Mouse (Mus musculus) CH12.LX (cell line): ENCODE measurements at regions not wholly inside any gene's neighbourhood (a gene's known extent, or its start where the extent isn't known, plus 50 kb on each side); places are given as distances from the start of the nearest gene placed in this dataset.

ENCODE experiments used
- DNase-seq: peaks from one replicate; pipeline ENCODE4 v3.0.0-alpha.2; 2013; ENCODE audit errors: extremely low read depth
- H3K27ac ChIP-seq: 2 replicates; pipeline ENCODE4 v1.5.1; 2012; ENCODE audit warnings: low read depth, mild to moderate bottlenecking, control low read depth, moderate library complexity; ENCODE audit not compliant: insufficient read depth
- H3K27me3 ChIP-seq: replicated peaks from 2 replicates; pipeline ENCODE3; 2012; ENCODE audit warnings: inconsistent platforms
- H3K36me3 ChIP-seq, 2 experiments: replicated peaks in 1 of 2; 2 replicates each; pipeline versions ENCODE3 to v1.6.1; 2012; ENCODE audit warnings: inconsistent platforms in 1 of 2, low read length in 1 of 2, mild to moderate bottlenecking in 1 of 2, mixed read lengths in 1 of 2, moderate library complexity in 1 of 2; ENCODE audit not compliant: control insufficient read depth in 1 of 2, insufficient read depth in 1 of 2
- H3K4me1 ChIP-seq, 2 experiments: 2 replicates each; pipeline ENCODE4 v1.6.1; 2012; ENCODE audit warnings: inconsistent platforms in 1 of 2, moderate library complexity in 1 of 2; ENCODE audit not compliant: insufficient read depth in 2 of 2, control insufficient read depth in 1 of 2
- H3K4me2 ChIP-seq: 2 replicates; pipeline ENCODE4 v1.6.1; 2012; ENCODE audit warnings: low read depth, mild to moderate bottlenecking, control low read depth; ENCODE audit not compliant: poor library complexity, insufficient read depth, severe bottlenecking
- H3K4me3 ChIP-seq, 3 experiments: fragments of 150-350 bp in 1 of 3; sonication (generic) in 1 of 3; replicated peaks in 1 of 3; 2 replicates each; pipeline versions ENCODE3 to v1.5.1; 2011 to 2012; ENCODE audit warnings: low read depth in 2 of 3, low read length in 2 of 3, mild to moderate bottlenecking in 2 of 3, moderate library complexity in 2 of 3, control low read depth in 1 of 3, improper control_type of control experiment in 1 of 3, inconsistent platforms in 1 of 3, mixed read lengths in 1 of 3; ENCODE audit not compliant: poor library complexity in 1 of 3
- H3K79me2 ChIP-seq: replicated peaks from 2 replicates; pipeline ENCODE4 v1.6.1; 2012; ENCODE audit warnings: mild to moderate bottlenecking, moderate library complexity; ENCODE audit not compliant: control insufficient read depth, poor library complexity, insufficient read depth, severe bottlenecking; ENCODE audit errors: extremely low read depth
- H3K9ac ChIP-seq: 2 replicates; pipeline ENCODE4 v1.6.1; 2012; ENCODE audit warnings: low read depth, mild to moderate bottlenecking, control low read depth, moderate library complexity; ENCODE audit not compliant: insufficient read depth
- H3K9me3 ChIP-seq: replicated peaks from 2 replicates; pipeline ENCODE3; 2012; ENCODE audit warnings: low read length, inconsistent platforms, mixed read lengths
- CTCF ChIP-seq, 2 experiments: IDR thresholded peaks in 1 of 2; conservative IDR thresholded peaks in 1 of 2; 2 replicates each; pipeline ENCODE4 v1.5.1; 2011 to 2012; ENCODE audit warnings: low read depth in 2 of 2, low read length in 2 of 2, improper control_type of control experiment in 1 of 2, inconsistent platforms in 1 of 2, mild to moderate bottlenecking in 1 of 2, moderate library complexity in 1 of 2
- E2F4 ChIP-seq: IDR thresholded peaks from 2 replicates; pipeline ENCODE4 v1.6.1; 2011; ENCODE audit warnings: low read depth, low read length, improper control_type of control experiment; ENCODE audit not compliant: insufficient replicate concordance
- GABPA ChIP-seq: IDR thresholded peaks from 2 replicates; pipeline ENCODE4 v1.6.1; 2012; ENCODE audit warnings: low read depth, low read length, improper control_type of control experiment, inconsistent platforms; ENCODE audit not compliant: insufficient replicate concordance
- HCFC1 ChIP-seq: IDR thresholded peaks from 2 replicates; pipeline ENCODE4 v1.6.1; 2012; ENCODE audit warnings: low read depth, mild to moderate bottlenecking, inconsistent platforms, low read length, improper control_type of control experiment
- IRF4 ChIP-seq: IDR thresholded peaks from 2 replicates; pipeline ENCODE4 v1.6.1; 2014; ENCODE audit warnings: low read depth, mild to moderate bottlenecking, inconsistent platforms, low read length, improper control_type of control experiment
- JUND ChIP-seq: conservative IDR thresholded peaks from 2 replicates; pipeline ENCODE4 v1.6.1; 2011; ENCODE audit warnings: low read depth, low read length, improper control_type of control experiment
- MXI1 ChIP-seq: IDR thresholded peaks from 2 replicates; pipeline ENCODE4 v1.6.1; 2011; ENCODE audit warnings: mild to moderate bottlenecking, low read depth, low read length, improper control_type of control experiment
- NELFE ChIP-seq: IDR thresholded peaks from 2 replicates; pipeline ENCODE4 v1.6.1; 2011; ENCODE audit warnings: low read depth, low read length, improper control_type of control experiment
- NRF1 ChIP-seq: IDR thresholded peaks from 2 replicates; pipeline ENCODE4 v1.6.1; 2014; ENCODE audit warnings: low read depth, mild to moderate bottlenecking, inconsistent platforms, low read length, improper control_type of control experiment, moderate library complexity
- PAX5 ChIP-seq: IDR thresholded peaks from 2 replicates; pipeline ENCODE4 v1.6.1; 2012; ENCODE audit warnings: low read length, inconsistent platforms, mixed read lengths
- POLR2A ChIP-seq: IDR thresholded peaks from 2 replicates; pipeline ENCODE4 v1.6.1; 2011; ENCODE audit warnings: low read depth, mild to moderate bottlenecking, improper control_type of control experiment, low read length
- POLR2AphosphoS2 ChIP-seq: IDR thresholded peaks from 2 replicates; pipeline ENCODE4 v1.6.1; 2011; ENCODE audit warnings: low read depth, low read length, improper control_type of control experiment
- RAD21 ChIP-seq: IDR thresholded peaks from 2 replicates; pipeline ENCODE4 v1.6.1; 2011; ENCODE audit warnings: low read depth, mild to moderate bottlenecking, low read length, improper control_type of control experiment, moderate library complexity
- SIN3A ChIP-seq: IDR thresholded peaks from 2 replicates; pipeline ENCODE4 v1.6.1; 2012; ENCODE audit warnings: low read length, improper control_type of control experiment, inconsistent platforms
- TBP ChIP-seq: conservative IDR thresholded peaks from 2 replicates; pipeline ENCODE4 v1.6.1; 2011; ENCODE audit warnings: low read depth, low read length, improper control_type of control experiment
- ZC3H11A ChIP-seq: IDR thresholded peaks from 2 replicates; pipeline ENCODE4 v1.6.1; 2012; ENCODE audit warnings: low read depth, mild to moderate bottlenecking, inconsistent platforms, low read length, improper control_type of control experiment
- ZKSCAN1 ChIP-seq: IDR thresholded peaks from 2 replicates; pipeline ENCODE4 v1.6.1; 2012; ENCODE audit warnings: low read depth, inconsistent platforms, low read length, improper control_type of control experiment, borderline replicate concordance
- ZMIZ1 ChIP-seq: IDR thresholded peaks from 2 replicates; pipeline ENCODE4 v1.6.1; 2012; ENCODE audit warnings: low read depth, mild to moderate bottlenecking, inconsistent platforms, low read length, improper control_type of control experiment
- dilution Hi-C: fragments of 300-500 bp; cut with MboI; formaldehyde crosslinking; loops from 2 replicates; pipeline ENCODE4 v1.14.3; 2020; ENCODE audit warnings: low sequenced_read_pairs; ENCODE audit not compliant: extremely low pct_unique_long_range_greater_than_20kb, extremely low pct_ligation_motif_present
- in situ Hi-C: fragments of 300-500 bp; cut with MboI; formaldehyde crosslinking; loops from 3 replicates; pipeline ENCODE4 v1.14.3; 2019; ENCODE audit warnings: low sequenced_read_pairs, low pct_ligation_motif_present, low pct_unique_long_range_greater_than_20kb, mixed read lengths

- TF ChIP-seq POLR2A (no peak), RAD21 (no peak), JUND (no peak), NRF1 (no peak), E2F4 (no peak), CTCF (conservative IDR thresholded peaks at IDR 0.05 in 1 of 2, IDR thresholded peaks at IDR 0.05 in 1 of 2; ENCODE audit: low read depth in 2 of 2, low read length in 2 of 2) (no peak)
- H3K36me3 ChIP-seq, result no peaks in the 10 kb centered on the region
- H3K27ac ChIP-seq, result no peak overlapping the region
- no peaks in the 10 kb centered on the region for H3K79me2 ChIP-seq
- dilution Hi-C loops, result no loop called here
- no peak for DNase-seq
- in situ Hi-C loops, result no loop called here
- no peak overlapping the region for H3K9ac ChIP-seq
- peaks cover 0 to 11% of the 10 kb centered on the region in 2 experiments; a peak in 2 of 4 replicates for H3K4me1 ChIP-seq
- no peaks in the 10 kb centered on the region for H3K9me3 ChIP-seq
- no peak overlapping the region for H3K4me2 ChIP-seq
- H3K4me3 ChIP-seq, result no peak overlapping the region
- H3K27me3 ChIP-seq, result no peaks in the 10 kb centered on the region
Observed at GRCm38 (mm10) chr8:86170091-86170490, 329.3 kb downstream of the Phkb start.

GRCm38 (mm10) chr8:86164818-86165217, 324.1 kb downstream of the Phkb start:
- Histone ChIP-seq H3K4me3 (no peak overlapping the region), H3K27me3 (no peaks in the 10 kb centered on the region), H3K9me3 (peaks cover 4% of the 10 kb centered on the region), H3K9ac (no peak overlapping the region), H3K79me2 (no peaks in the 10 kb centered on the region), H3K36me3 (no peaks in the 10 kb centered on the region), H3K4me1 (peaks cover 0 to 5% of the 10 kb centered on the region in 2 experiments; a peak in 1 of 4 replicates), H3K27ac (no peak overlapping the region), H3K4me2 (no peak overlapping the region)
- DNase-seq, result no peak
- dilution Hi-C loops (no loop called here), in situ Hi-C loops (no loop called here)
- TF ChIP-seq ZMIZ1 (no peak), E2F4 (no peak), ZKSCAN1 (no peak), ZC3H11A (no peak), MXI1 (no peak), GABPA (no peak), SIN3A (no peak), POLR2AphosphoS2 (no peak), HCFC1 (no peak), PAX5 (no peak), TBP (no peak), IRF4 (no peak), NELFE (no peak)
